In genomic region chr7:29853219-29853842, GRCm38 (mm10) we compare ENCODE assay signal across 8 mouse cellular contexts. TPM values are rescaled to one million over a fixed set of nuclear protein-coding genes. Genes with fewer than 3 reads are reported as not detected.
DNase-seq lines count a peak whose midpoint lies in the region; ATAC-seq lines count a peak whose summit lies in the region.

Zfp940 (minus strand) TSS chr7:29853669.

- peak within 1 kb of the TSS; percentile 74 for H3K4me3 ChIP-seq in lung, embryonic 16.5 days (ENCODE audit: low read length)

- DNase-seq in MEL-GATA-1-ER (ENCODE audit: extremely low read depth, low read depth): peak; percentile 88
- peak; percentile 86 for DNase-seq in cerebellum, adult 8-10 months
- peak; percentile 90 for DNase-seq in forelimb bud, embryonic 11.5 days (ENCODE audit: low read depth, low spot score)
- peak; percentile 79 for DNase-seq in layer of hippocampus, adult 9-10 months (ENCODE audit: low spot score)
- peak; percentile 64 for DNase-seq in ovary, postnatal 14 days (ENCODE audit: low spot score)
- DNase-seq in thymus, postnatal 14 days: peak; percentile 91

- H3K4me1 ChIP-seq in lung, embryonic 16.5 days (replicated peaks; ENCODE audit: control insufficient read depth, insufficient read depth, low read length): no peaks in the 10 kb centered on the region; the same call in 1 of the 2 replicates

- peaks cover 2% of the 10 kb centered on the region; the same call in 1 of the 2 replicates for H3K36me3 ChIP-seq in lung, embryonic 16.5 days (ENCODE audit: control insufficient read depth, insufficient read depth, low read length)

- H3K4me2 ChIP-seq in lung, embryonic 16.5 days (ENCODE audit: low read depth, low read length): peak within 1 kb of the TSS; percentile 57

- no peaks in the 10 kb centered on the region for H3K27me3 ChIP-seq in lung, embryonic 16.5 days (ENCODE audit: control insufficient read depth, insufficient read depth, low read depth, low read length)

- H3K9me3 ChIP-seq in lung, embryonic 16.5 days (ENCODE audit: control insufficient read depth, low read length): 0 out of 2 replicates have a peak, but pooled peaks cover under 1% of the 10 kb centered on the region

- peak within 1 kb of the TSS; percentile 72 for H3K9ac ChIP-seq in lung, embryonic 16.5 days (ENCODE audit: low read length)

- peak; percentile 99 to 100 for ATAC-seq in hematopoietic stem cell, adult 5-6 weeks (replicated peaks in 1 of 2; ENCODE audit: insufficient read depth in 1 of 2, low FRiP score in 2 of 2, low TSS enrichment in 1 of 2, low read depth in 1 of 2, poor library complexity in 2 of 2, severe bottlenecking in 2 of 2)
- peak; percentile 98 for ATAC-seq in lung, embryonic 16.5 days (ENCODE audit: low read depth)

- 1% methylated on average over 21 of the region's 21 CpGs for WGBS in lung, embryonic 16.5 days

- H3K27ac ChIP-seq in lung, embryonic 16.5 days (ENCODE audit: low read length): no peak within 1 kb of the TSS

RNA-seq across cellular contexts. Expression of gene Zfp940, which starts in this region (rescaled TPM):
- 6.1 and 7.4 TPM in 2 replicates for total RNA-seq in hematopoietic stem cell, adult 5-6 weeks (2017)
- 4.9 and 5.0 TPM in 2 replicates for polyA plus RNA-seq in lung, embryonic 16.5 days (2015; fragmentation: Nextera tagmentation; extraction: Ambion mirVana)
